Mouse (Mus musculus): ENCODE measurements at regions not wholly inside any gene's neighbourhood (a gene's known extent, or its start where the extent isn't known, plus 50 kb on each side); places are given as distances from the start of the nearest gene placed in this dataset.

- TF ChIP-seq CTCF (IDR thresholded peaks at IDR 0.05; ENCODE audit: insufficient read depth, low read depth, low read length) (no peak), POLR2A (IDR thresholded peaks at IDR 0.05; ENCODE audit: insufficient read depth, low read depth, low read length) (no peak)
These were observed 134.9 kb upstream of the Pgrmc2 start for GRCm38 (mm10) chr3:41217770-41218169.
